Mouse (Mus musculus): ENCODE measurements around the gene Manf. TPM values are rescaled to one million over a fixed set of nuclear protein-coding genes. Genes with fewer than 3 reads are reported as not detected.
A peak's percentile ranks its signal among the peaks of the same experiment; 100 is the strongest.

Manf gene
- polyA plus RNA-seq, 1 experiment from 2014 or later = 269 TPM

DNA sequence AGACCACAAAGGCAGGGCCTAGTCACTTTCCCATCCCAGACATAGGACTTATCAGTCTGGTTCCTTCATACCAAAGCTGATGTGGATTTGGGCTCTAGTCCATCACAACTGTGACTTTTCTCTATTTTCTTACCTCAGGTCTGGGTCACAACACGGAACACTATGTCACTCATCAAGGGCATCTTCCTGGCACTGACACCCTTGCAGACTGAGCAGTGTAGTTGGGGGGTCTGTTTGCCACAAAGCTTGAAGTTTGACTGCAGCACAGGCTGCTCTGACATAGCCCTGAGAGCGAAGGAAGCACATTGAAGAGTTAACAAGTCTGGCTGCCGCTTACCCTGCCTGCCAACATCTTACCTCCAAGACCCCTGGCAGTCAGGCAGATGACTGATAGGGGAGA is 8.7 kb downstream of the Manf start:
- Histone ChIP-seq H3K4me2 (peak overlapping the region; percentile 95; the same call in 1 of the 2 replicates), H3K4me1 (peaks cover 41% of the 10 kb centered on the region), H3K4me3 (no peak overlapping the region), H3K36me3 (peaks cover 45% of the 10 kb centered on the region), H3K27me3 (no peaks in the 10 kb centered on the region), H3K9ac (no peak overlapping the region), H3K9me3 (no peaks in the 10 kb centered on the region), H3K27ac (no peak overlapping the region)
- no peak for ATAC-seq (ENCODE audit: borderline replicate concordance, extremely low read depth, low FRiP score, low TSS enrichment)
- WGBS = 67% methylated on average over 3 of the region's 3 CpGs

DNA sequence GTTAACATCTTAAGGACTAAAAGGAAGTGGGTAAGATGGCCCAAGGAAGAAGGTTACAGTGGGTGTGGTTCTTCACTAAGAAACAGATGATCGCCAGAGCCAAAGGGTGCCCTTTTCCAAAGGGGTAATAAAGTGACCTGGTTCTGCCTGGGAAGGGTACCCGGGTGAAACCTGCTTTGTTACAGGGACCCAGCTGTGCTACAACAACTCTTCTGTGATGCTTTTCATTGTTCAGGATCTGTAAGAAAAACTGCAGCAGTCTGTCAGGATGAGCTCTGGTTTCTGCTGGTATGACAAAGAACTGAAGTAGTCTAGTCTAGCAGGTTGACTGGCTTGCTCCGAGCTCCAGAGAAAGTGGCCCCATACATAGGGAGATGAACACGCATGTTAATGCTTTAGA is 9.6 kb downstream of the Manf start:
- peaks cover 48% of the 10 kb centered on the region for H3K36me3 ChIP-seq
- H3K9ac ChIP-seq = no peak overlapping the region
- no peak overlapping the region for H3K4me2 ChIP-seq
- no peaks in the 10 kb centered on the region for H3K27me3 ChIP-seq
- H3K4me3 ChIP-seq = no peak overlapping the region
- peaks cover 32% of the 10 kb centered on the region for H3K4me1 ChIP-seq
- ATAC-seq (ENCODE audit: borderline replicate concordance, extremely low read depth, low FRiP score, low TSS enrichment) = no peak
- no peaks in the 10 kb centered on the region for H3K9me3 ChIP-seq
- WGBS = 67% methylated on average over 4 of the region's 4 CpGs
- no peak overlapping the region for H3K27ac ChIP-seq

DNA sequence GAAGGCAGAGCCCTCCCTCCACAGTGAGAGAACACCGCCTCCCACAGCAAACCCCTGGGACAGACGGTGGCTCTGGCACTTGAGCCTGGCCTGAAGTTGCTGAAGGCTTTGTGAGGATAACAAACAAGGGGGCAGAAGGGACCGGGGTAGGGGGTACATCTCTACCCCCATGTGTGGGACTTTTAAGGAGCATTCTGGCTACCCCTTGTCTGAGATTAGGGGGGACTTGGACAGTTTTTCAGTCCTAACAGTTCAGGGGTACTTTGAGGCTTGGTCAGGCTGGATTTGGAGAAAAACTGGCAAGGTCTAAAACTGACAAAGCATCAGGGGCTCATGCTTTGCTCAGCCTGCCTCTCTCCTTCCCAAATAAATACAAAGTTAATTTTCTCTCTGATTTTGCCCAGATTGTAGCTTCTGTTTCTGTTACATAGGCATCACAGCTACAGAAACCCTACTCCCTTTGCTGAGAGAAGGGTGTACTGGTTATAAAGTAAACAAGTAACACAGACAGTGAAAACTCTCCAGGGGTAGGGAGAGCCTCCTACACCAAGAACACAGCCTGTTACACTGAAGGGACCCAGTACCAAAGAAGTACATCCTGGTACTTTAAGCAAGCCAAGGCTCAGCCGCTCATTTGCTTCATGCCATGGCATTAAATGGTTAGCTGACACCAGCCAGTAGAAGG is 10.6 kb downstream of the Manf start:
- Histone ChIP-seq H3K4me1 (peaks cover 32% of the 10 kb centered on the region), H3K36me3 (peaks cover 56% of the 10 kb centered on the region), H3K4me3 (no peak overlapping the region), H3K9ac (no peak overlapping the region), H3K4me2 (no peak overlapping the region), H3K27ac (no peak overlapping the region), H3K9me3 (no peaks in the 10 kb centered on the region), H3K27me3 (no peaks in the 10 kb centered on the region)
- 54% methylated on average over 4 of the region's 4 CpGs for WGBS
- no peak for ATAC-seq (ENCODE audit: borderline replicate concordance, extremely low read depth, low FRiP score, low TSS enrichment)

DNA sequence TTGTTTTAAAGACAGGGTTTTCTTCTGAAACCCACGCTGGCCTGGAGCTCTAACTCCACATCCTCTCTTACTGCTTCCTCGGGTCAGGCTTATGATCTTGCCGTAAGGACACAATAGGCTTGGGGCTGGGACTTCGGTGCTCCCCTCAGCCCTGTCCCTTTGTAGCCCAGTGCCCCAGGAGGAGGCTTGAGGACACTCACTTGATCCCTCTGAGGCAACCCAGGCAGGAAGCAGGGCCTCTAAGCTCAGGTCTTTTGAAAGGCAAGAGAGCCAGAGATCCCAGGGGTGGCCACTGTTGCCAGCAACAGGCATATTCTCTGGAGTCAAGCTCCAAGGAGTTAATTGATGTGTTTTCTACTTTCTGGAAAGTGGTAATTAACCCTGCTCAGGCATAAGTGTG is 12.3 kb downstream of the Manf start:
- 78% methylated on average over 4 of the region's 4 CpGs for WGBS
- ATAC-seq (ENCODE audit: borderline replicate concordance, extremely low read depth, low FRiP score, low TSS enrichment) = no peak
- no peak overlapping the region for H3K4me2 ChIP-seq
- no peaks in the 10 kb centered on the region for H3K27me3 ChIP-seq
- H3K36me3 ChIP-seq = peaks cover 73% of the 10 kb centered on the region
- no peak overlapping the region for H3K4me3 ChIP-seq
- H3K9me3 ChIP-seq = no peaks in the 10 kb centered on the region
- no peak overlapping the region for H3K9ac ChIP-seq
- no peak overlapping the region for H3K27ac ChIP-seq
- peaks cover 17% of the 10 kb centered on the region for H3K4me1 ChIP-seq

DNA sequence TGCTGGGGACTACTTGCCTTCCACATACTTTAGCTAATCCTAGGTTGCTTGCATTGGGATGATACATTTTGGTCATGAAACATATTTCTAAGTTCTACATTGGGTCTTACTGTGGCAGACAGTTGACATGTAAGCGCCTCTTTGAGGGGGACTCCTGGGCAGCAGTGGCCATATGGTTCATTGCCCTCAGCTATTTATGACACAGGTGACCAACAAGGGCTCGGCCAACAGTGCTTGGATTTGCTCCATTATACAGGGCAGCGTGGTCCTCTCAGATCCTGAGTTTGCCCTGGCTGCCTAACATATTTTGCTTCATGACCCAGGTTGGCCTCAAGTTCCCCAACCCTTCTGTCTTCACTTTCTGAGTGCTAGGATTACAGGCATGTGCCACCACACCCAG is 15.1 kb downstream of the Manf start:
- 88% methylated on average over 3 of the region's 3 CpGs for WGBS

DNA sequence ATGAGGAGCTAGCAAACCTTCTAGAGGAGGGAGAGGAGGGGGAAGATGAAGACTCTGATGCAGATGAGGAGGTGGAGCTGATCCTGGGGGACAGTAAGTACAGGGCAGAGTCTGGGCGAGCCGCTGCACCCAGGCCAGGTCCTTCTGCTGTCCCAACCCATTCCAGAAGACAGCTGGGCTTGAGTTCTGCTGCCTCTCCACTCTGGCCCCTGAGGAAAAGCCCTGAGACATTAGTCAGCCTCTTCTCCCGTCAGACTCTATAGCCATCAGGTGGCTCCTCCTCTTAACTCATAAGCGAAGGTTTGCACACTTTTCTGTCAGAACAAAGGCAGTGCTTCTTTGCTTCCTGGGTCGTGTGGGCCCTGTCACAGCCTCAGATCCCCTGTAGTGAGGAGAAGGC is 17.6 kb downstream of the Manf start:
- Histone ChIP-seq H3K27ac (no peak overlapping the region), H3K9me3 (no peaks in the 10 kb centered on the region), H3K4me1 (no peaks in the 10 kb centered on the region), H3K36me3 (peaks cover 66% of the 10 kb centered on the region), H3K4me2 (no peak overlapping the region), H3K27me3 (no peaks in the 10 kb centered on the region), H3K4me3 (no peak overlapping the region), H3K9ac (no peak overlapping the region)
- WGBS = 79% methylated on average over 5 of the region's 5 CpGs
- ATAC-seq (ENCODE audit: borderline replicate concordance, extremely low read depth, low FRiP score, low TSS enrichment) = no peak

More for the DNA sequence above, 15.1 kb downstream of the Manf start:
- Histone ChIP-seq H3K9me3 (no peaks in the 10 kb centered on the region), H3K27ac (no peak overlapping the region), H3K4me2 (no peak overlapping the region), H3K4me3 (no peak overlapping the region), H3K27me3 (no peaks in the 10 kb centered on the region), H3K4me1 (no peaks in the 10 kb centered on the region), H3K36me3 (peaks cover 72% of the 10 kb centered on the region), H3K9ac (no peak overlapping the region)
- no peak for ATAC-seq (ENCODE audit: borderline replicate concordance, extremely low read depth, low FRiP score, low TSS enrichment)

DNA sequence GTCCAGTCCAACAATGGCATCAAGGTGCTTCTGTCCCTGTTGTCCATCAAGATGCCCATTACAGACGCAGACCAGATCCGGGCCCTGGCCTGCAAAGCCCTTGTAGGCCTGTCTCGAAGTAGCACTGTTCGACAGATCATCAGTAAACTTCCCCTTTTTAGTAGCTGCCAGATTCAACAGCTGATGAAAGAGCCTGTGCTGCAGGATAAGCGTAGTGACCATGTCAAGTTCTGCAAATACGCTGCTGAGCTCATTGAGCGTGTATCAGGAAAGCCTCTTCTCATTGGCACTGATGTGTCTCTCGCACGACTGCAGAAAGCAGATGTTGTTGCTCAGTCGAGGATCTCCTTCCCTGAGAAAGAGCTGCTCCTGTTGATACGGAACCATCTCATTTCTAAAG is 33.7 kb downstream of the Manf start:
- H3K36me3 ChIP-seq = peaks cover 76% of the 10 kb centered on the region
- H3K4me3 ChIP-seq = no peak overlapping the region
- H3K27me3 ChIP-seq = no peaks in the 10 kb centered on the region
- H3K4me2 ChIP-seq = no peak overlapping the region
- 88% methylated on average over 11 of the region's 11 CpGs for WGBS
- no peaks in the 10 kb centered on the region for H3K4me1 ChIP-seq
- H3K27ac ChIP-seq = no peak overlapping the region
- no peaks in the 10 kb centered on the region for H3K9me3 ChIP-seq
- no peak overlapping the region for H3K9ac ChIP-seq
- no peak for ATAC-seq (ENCODE audit: borderline replicate concordance, extremely low read depth, low FRiP score, low TSS enrichment)

DNA sequence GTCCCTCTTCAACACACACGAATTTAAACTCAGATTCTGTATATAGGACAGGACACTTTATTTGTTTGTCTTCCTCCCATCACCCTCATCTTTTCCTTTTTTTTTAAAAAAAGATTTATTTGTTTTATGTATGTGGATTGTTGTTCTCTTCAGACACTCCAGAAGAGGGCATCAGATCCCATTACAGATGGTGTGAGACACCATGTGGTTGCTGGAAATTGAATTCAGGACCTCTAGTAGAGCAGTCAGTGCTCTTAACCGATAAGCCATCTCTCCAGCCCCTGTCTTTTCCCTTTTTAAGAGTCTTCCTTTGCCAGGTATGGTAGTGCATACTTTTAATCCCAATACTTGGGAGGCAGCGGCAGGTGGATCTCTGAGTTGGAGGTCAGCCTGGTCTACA is 35.1 kb downstream of the Manf start:
- no peaks in the 10 kb centered on the region for H3K9me3 ChIP-seq
- H3K4me1 ChIP-seq = no peaks in the 10 kb centered on the region
- H3K4me2 ChIP-seq = no peak overlapping the region
- H3K36me3 ChIP-seq = peaks cover 74% of the 10 kb centered on the region
- no peak overlapping the region for H3K4me3 ChIP-seq
- no peak for ATAC-seq (ENCODE audit: borderline replicate concordance, extremely low read depth, low FRiP score, low TSS enrichment)
- WGBS = 77% methylated on average over 3 of the region's 3 CpGs
- H3K9ac ChIP-seq = no peak overlapping the region
- H3K27ac ChIP-seq = no peak overlapping the region
- no peaks in the 10 kb centered on the region for H3K27me3 ChIP-seq

DNA sequence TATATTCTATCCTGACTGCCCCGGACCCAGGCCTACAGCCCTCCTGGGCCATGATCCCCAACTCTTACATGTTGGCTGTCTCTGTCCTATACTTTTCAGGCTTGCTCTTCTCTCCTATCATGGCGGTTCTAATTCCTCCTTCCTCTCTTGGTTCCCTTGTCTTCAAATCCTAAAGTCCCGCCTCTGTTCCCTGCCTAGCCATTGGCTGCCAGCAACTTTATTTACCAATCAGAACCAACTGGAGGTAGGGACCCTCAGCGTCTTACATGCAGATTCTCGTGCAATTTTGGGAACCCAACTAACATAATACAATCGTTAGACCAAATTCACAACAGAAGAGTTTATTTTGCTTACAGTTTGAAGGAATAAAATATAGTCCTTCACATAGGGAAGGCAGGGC is 49.0 kb downstream of the Manf start:
- no peak overlapping the region for H3K9ac ChIP-seq
- H3K4me1 ChIP-seq = no peaks in the 10 kb centered on the region
- 89% methylated on average over 6 of the region's 6 CpGs for WGBS
- H3K36me3 ChIP-seq = peaks cover 70% of the 10 kb centered on the region
- H3K9me3 ChIP-seq = no peaks in the 10 kb centered on the region
- no peak overlapping the region for H3K27ac ChIP-seq
- H3K4me3 ChIP-seq = no peak overlapping the region
- H3K27me3 ChIP-seq = no peaks in the 10 kb centered on the region
- no peak for ATAC-seq (ENCODE audit: borderline replicate concordance, extremely low read depth, low FRiP score, low TSS enrichment)
- no peak overlapping the region for H3K4me2 ChIP-seq

DNA sequence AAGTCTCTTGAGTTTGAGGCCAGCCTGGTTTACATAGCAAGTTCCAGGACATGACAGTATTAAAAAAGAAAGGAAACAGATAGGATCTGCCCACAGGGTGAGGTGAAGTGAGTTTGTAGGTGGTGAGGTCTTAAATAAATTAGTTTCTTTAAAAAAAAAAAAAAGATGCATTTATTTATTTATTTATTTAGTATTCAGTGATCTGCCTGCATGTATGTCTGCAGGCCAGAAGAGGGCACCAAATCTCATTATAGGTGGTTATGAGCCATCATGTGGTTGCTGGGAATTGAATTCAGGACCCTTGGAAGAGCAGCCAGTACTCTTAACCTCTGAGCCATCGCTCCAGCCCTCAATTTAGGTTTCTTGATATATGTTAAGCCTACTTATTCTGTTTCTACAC is 51.2 kb downstream of the Manf start:
- Histone ChIP-seq H3K27me3 (no peaks in the 10 kb centered on the region), H3K4me2 (no peak overlapping the region), H3K9ac (no peak overlapping the region), H3K4me3 (no peak overlapping the region), H3K9me3 (no peaks in the 10 kb centered on the region), H3K36me3 (peaks cover 68% of the 10 kb centered on the region), H3K27ac (no peak overlapping the region), H3K4me1 (no peaks in the 10 kb centered on the region)
- WGBS = 95% methylated on average over 1 of the region's 1 CpGs
- no peak for ATAC-seq (ENCODE audit: borderline replicate concordance, extremely low read depth, low FRiP score, low TSS enrichment)

DNA sequence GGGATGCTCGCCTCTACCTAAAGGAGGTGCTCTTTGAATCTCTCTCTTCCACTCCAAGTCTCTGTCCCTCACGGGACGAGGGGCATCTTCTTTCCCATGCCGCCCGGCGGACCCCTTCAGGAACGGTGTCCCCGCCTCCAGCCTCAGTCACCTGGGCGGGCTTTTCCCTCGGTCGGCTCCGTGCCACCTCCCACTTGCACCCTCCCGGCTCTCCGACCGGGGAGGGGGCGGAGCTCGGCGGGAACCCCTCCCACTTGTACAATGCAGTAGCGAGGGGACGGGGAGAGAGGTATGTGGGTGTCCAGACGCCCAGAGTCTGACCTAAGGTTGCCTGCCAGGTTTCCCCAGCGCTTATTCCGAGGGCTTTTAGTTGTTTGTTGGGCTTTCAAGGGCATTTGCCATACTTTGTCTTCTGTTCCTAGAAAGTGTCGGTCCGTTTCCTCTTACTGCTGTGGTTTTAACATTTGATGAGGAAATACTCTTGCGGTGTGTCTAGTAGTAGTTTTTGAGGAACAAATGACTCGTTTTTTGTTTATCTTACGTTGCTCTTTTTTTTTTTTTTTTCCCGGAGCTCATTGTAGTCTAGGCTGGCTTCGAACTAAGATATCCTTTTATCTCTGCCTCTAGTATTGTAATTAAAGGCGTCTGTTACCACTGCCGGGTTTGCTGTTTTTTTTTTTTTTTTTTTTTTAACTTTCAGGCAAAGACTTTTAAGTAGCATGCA is 69.2 kb downstream of the Manf start:
- Histone ChIP-seq H3K9me3 (no peaks in the 10 kb centered on the region), H3K4me1 (0 out of 2 replicates have a peak, but pooled peaks cover 7% of the 10 kb centered on the region), H3K9ac (peak overlapping the region; percentile 91), H3K36me3 (no peaks in the 10 kb centered on the region), H3K4me2 (peak overlapping the region; percentile 72), H3K4me3 (peak overlapping the region; percentile 98), H3K27me3 (no peaks in the 10 kb centered on the region), H3K27ac (peak overlapping the region; percentile 95)
- ATAC-seq (ENCODE audit: borderline replicate concordance, extremely low read depth, low FRiP score, low TSS enrichment) = peak; percentile 80
- WGBS = under 1% methylated on average over 32 of the region's 32 CpGs

DNA sequence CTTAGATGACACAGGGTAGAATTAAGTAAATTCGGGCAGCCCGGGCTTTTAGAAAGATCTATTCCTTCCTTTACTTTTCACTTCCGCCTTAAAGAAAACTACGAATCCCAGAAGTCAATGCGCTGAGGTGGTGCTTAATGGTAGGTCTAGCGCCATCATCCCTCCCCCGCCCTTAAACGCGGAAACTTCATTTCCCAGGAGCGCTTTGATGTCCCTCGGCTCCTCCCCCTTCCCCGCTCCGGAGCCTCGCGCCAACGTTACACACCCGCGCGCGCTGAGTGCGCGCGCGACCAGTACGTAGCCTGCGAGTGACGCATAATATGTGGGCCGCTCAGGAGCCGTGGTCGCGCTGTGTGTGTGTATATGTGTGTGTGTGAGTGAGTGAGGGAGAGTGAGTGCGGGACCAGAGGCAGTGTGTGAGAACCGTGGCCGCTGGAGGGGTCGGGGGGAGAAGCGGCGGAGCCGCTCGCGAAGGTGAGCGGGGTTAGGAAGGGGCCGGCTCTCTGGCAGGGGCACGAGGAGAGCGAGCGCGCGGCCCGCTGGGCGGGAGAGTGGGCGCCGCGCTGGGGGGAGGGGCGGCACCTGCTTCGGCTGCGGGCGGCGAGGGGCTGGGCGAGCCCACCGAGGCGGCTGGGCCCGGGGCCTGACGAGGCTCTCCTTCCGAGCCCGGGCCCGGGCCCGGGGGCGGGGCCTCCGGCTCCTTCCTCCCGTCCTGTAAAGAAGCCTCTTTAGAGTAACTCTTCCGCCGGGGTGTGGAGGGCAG is 70.0 kb downstream of the Manf start, which contains the start of gene Dcaf1:
Gene Dcaf1, plus strand, starts transcription at position 257 of the 763 bp plus-strand sequence.
- Histone ChIP-seq H3K4me1 (0 out of 2 replicates have a peak, but pooled peaks cover 7% of the 10 kb centered on the region), H3K4me3 (peak within 1 kb of the TSS; percentile 98), H3K9ac (peak within 1 kb of the TSS; percentile 91), H3K4me2 (peak within 1 kb of the TSS; percentile 72), H3K27ac (peak within 1 kb of the TSS; percentile 95), H3K36me3 (no peaks in the 10 kb centered on the region), H3K9me3 (no peaks in the 10 kb centered on the region), H3K27me3 (no peaks in the 10 kb centered on the region)
- WGBS = under 1% methylated on average over 60 of the region's 71 CpGs
- ATAC-seq (ENCODE audit: borderline replicate concordance, extremely low read depth, low FRiP score, low TSS enrichment) = peak; percentile 98
